Mouse (Mus musculus) megakaryocyte, embryonic 14.5 days (primary cell): ENCODE data around the gene Olfr826.

Source experiments
- FLI1 ChIP-seq: IDR thresholded peaks from 2 replicates; pipeline ENCODE4 v1.6.1; 2012; ENCODE audit warnings: low read length, inconsistent platforms, mixed read lengths
- GATA1 ChIP-seq: IDR thresholded peaks from 3 replicates; pipeline ENCODE4 v1.6.1; 2012; ENCODE audit warnings: mixed read lengths, low read length, inconsistent platforms, borderline replicate concordance

- no peak for TF ChIP-seq GATA1
- TF ChIP-seq FLI1: no peak
Measured at GRCm38 (mm10) chr10:130184086-130184485, at the start of gene Olfr826.
